9 mouse cellular contexts compared by ENCODE assay signal in genomic region chr9:60616946-60617345, GRCm38 (mm10).
DNase-seq lines count a peak whose midpoint lies in the region; ATAC-seq lines count a peak whose summit lies in the region.
"Had no signal": no experiment of that assay in that cellular context is flagged by ENCODE, and none has a peak within 500 bp of the region (broad histone marks: within the 10 kb centered on the region; RNA-seq: fewer than 3 reads in every experiment).

No protein-coding gene starts in this region.

- no peaks in the 10 kb centered on the region for H3K9me3 ChIP-seq in midbrain, embryonic 16.5 days (replicated peaks; ENCODE audit: control insufficient read depth, low read length, poor library complexity, severe bottlenecking)
- H3K9me3 ChIP-seq in midbrain, embryonic 13.5 days, result no peaks in the 10 kb centered on the region
- no peaks in the 10 kb centered on the region for H3K9me3 ChIP-seq in heart, embryonic 16.5 days (replicated peaks; ENCODE audit: control insufficient read depth, low read length)
- no peaks in the 10 kb centered on the region for H3K9me3 ChIP-seq in stomach, embryonic 15.5 days
- H3K9me3 ChIP-seq: forebrain, embryonic 13.5 days; neural tube, embryonic 12.5 days had no signal

- H3K4me3 ChIP-seq in midbrain, embryonic 16.5 days (ENCODE audit: low read depth, low read length), result no peak overlapping the region
- H3K4me3 ChIP-seq in midbrain, embryonic 13.5 days (replicated peaks), result no peak overlapping the region
- H3K4me3 ChIP-seq in heart, embryonic 16.5 days (ENCODE audit: low read length), result no peak overlapping the region
- no peak overlapping the region for H3K4me3 ChIP-seq in stomach, embryonic 15.5 days (replicated peaks)
- H3K4me3 ChIP-seq: forebrain, embryonic 13.5 days; neural tube, embryonic 12.5 days had no signal

- H3K9ac ChIP-seq in midbrain, embryonic 16.5 days (ENCODE audit: low read depth, low read length), result no peak overlapping the region
- H3K9ac ChIP-seq in midbrain, embryonic 13.5 days (replicated peaks), result no peak overlapping the region
- peak overlapping the region; percentile 59 for H3K9ac ChIP-seq in heart, embryonic 16.5 days (ENCODE audit: low read length)
- no peak overlapping the region for H3K9ac ChIP-seq in stomach, embryonic 15.5 days
- H3K9ac ChIP-seq: forebrain, embryonic 13.5 days; neural tube, embryonic 12.5 days had no signal

- no peak for ATAC-seq in midbrain, embryonic 16.5 days
- no peak for ATAC-seq in midbrain, embryonic 13.5 days
- peak; percentile 91 for ATAC-seq in heart, embryonic 16.5 days (replicated peaks; ENCODE audit: extremely low read depth, insufficient read depth, low FRiP score)
- no peak for ATAC-seq in stomach, embryonic 15.5 days (ENCODE audit: insufficient read depth, low FRiP score, low read depth)
- ATAC-seq: forebrain, embryonic 13.5 days had no signal

- H3K27me3 ChIP-seq in midbrain, embryonic 16.5 days (ENCODE audit: control insufficient read depth, insufficient read depth, low read depth, low read length), result no peaks in the 10 kb centered on the region
- no peaks in the 10 kb centered on the region for H3K27me3 ChIP-seq in midbrain, embryonic 13.5 days
- H3K27me3 ChIP-seq in heart, embryonic 16.5 days (ENCODE audit: control insufficient read depth, insufficient read depth, low read length), result no peaks in the 10 kb centered on the region
- H3K27me3 ChIP-seq in stomach, embryonic 15.5 days (replicated peaks), result no peaks in the 10 kb centered on the region
- H3K27me3 ChIP-seq: forebrain, embryonic 13.5 days; neural tube, embryonic 12.5 days had no signal

- 61% methylated on average over 9 of the region's 9 CpGs for WGBS in midbrain, embryonic 16.5 days
- WGBS in midbrain, embryonic 13.5 days, result 73% methylated on average over 9 of the region's 9 CpGs
- WGBS in heart, embryonic 16.5 days, result 19% methylated on average over 9 of the region's 9 CpGs
- WGBS in stomach, embryonic 15.5 days, result 52% methylated on average over 9 of the region's 9 CpGs

- peak overlapping the region; percentile 52; the same call in 1 of the 2 replicates for H3K27ac ChIP-seq in midbrain, embryonic 16.5 days (ENCODE audit: low read length)
- no peak overlapping the region for H3K27ac ChIP-seq in midbrain, embryonic 13.5 days
- peak overlapping the region; percentile 89 for H3K27ac ChIP-seq in heart, embryonic 16.5 days (ENCODE audit: low read length)
- peak overlapping the region; percentile 73 for H3K27ac ChIP-seq in stomach, embryonic 15.5 days
- H3K27ac ChIP-seq: forebrain, embryonic 13.5 days; neural tube, embryonic 12.5 days had no signal

- peak; percentile 30 for DNase-seq in fibroblast of lung, adult 2 months (ENCODE audit: low read depth)
- no peak for DNase-seq in layer of hippocampus, adult 9-11 months
- DNase-seq in thymus, postnatal 4 days, result no peak

- H3K36me3 ChIP-seq in midbrain, embryonic 16.5 days (ENCODE audit: control insufficient read depth, insufficient read depth, low read length), result peaks cover 6% of the 10 kb centered on the region; the same call in 1 of the 2 replicates
- H3K36me3 ChIP-seq in midbrain, embryonic 13.5 days, result peaks cover 39% of the 10 kb centered on the region
- H3K36me3 ChIP-seq in heart, embryonic 16.5 days (ENCODE audit: control insufficient read depth, insufficient read depth), result no peaks in the 10 kb centered on the region
- no peaks in the 10 kb centered on the region for H3K36me3 ChIP-seq in stomach, embryonic 15.5 days

- H3K4me1 ChIP-seq in midbrain, embryonic 16.5 days (ENCODE audit: control insufficient read depth, insufficient read depth, low read length), result no peaks in the 10 kb centered on the region
- no peaks in the 10 kb centered on the region for H3K4me1 ChIP-seq in midbrain, embryonic 13.5 days (replicated peaks)
- H3K4me1 ChIP-seq in heart, embryonic 16.5 days (ENCODE audit: control insufficient read depth, insufficient read depth, low read length), result peaks cover 8% of the 10 kb centered on the region
- no peaks in the 10 kb centered on the region for H3K4me1 ChIP-seq in stomach, embryonic 15.5 days
- H3K4me1 ChIP-seq: neural tube, embryonic 12.5 days had no signal

- no peak overlapping the region for H3K4me2 ChIP-seq in midbrain, embryonic 16.5 days (ENCODE audit: low read length)
- no peak overlapping the region for H3K4me2 ChIP-seq in midbrain, embryonic 13.5 days (replicated peaks)
- H3K4me2 ChIP-seq in heart, embryonic 16.5 days (ENCODE audit: low read depth, low read length), result peak overlapping the region; percentile 46; the same call in 1 of the 2 replicates
- peak overlapping the region; percentile 3; the same call in 1 of the 2 replicates for H3K4me2 ChIP-seq in stomach, embryonic 15.5 days
- H3K4me2 ChIP-seq: forebrain, embryonic 13.5 days; neural tube, embryonic 12.5 days had no signal

Comparison
In these comparisons a context has a peak if more than half of its experiments do, and no peak if none do; other contexts are left out.
1. H3K4me2 ChIP-seq: peak in heart, embryonic 16.5 days (single experiment) and stomach, embryonic 15.5 days (single experiment); none in midbrain, embryonic 16.5 days (single experiment) and midbrain, embryonic 13.5 days (single experiment).